Mouse (Mus musculus) G1E (cell line): ENCODE measurements around the gene Phlda3.

ENCODE experiments used
- CTCF ChIP-seq: IDR thresholded peaks from 2 replicates; pipeline ENCODE4 v1.5.1; 2012; ENCODE audit warnings: low read depth, low read length, inconsistent platforms, mixed read lengths
- GATA1 ChIP-seq: IDR thresholded peaks from 2 replicates; pipeline ENCODE4 v1.6.1; 2012; ENCODE audit warnings: borderline replicate concordance, low read length, inconsistent platforms, mixed read lengths
- GATA2 ChIP-seq: IDR thresholded peaks from 2 replicates; pipeline ENCODE4 v1.6.1; 2012; ENCODE audit warnings: low read depth, low read length, inconsistent platforms, borderline replicate concordance
- POLR2AphosphoS5 ChIP-seq: IDR thresholded peaks from 2 replicates; pipeline ENCODE4 v1.6.1; 2012; ENCODE audit warnings: low read depth, low read length, inconsistent platforms; ENCODE audit not compliant: insufficient replicate concordance
- TAL1 ChIP-seq: conservative IDR thresholded peaks from 2 replicates; pipeline ENCODE4 v1.6.1; 2012; ENCODE audit warnings: low read depth, low read length, inconsistent platforms, mixed read lengths

DNA sequence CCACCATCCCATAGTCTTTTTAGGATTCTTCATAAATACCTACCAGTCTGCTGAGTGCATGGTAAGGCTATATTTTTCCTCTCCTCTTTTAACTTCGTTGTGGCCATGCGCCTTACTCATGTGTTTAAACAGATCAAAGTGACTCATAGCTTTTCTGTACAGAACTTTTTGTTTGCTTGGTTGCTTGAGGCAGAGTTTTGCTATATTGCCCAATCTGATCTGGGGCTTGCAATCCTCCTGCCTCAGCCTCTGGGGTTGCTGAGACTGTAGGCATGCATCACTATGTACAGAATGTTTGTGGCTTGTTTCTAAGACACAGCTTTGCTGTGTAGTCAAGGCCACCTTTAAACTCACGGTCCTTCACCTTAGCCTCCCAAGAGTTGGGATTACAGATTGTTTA is 10.0 kb upstream of the Phlda3 start:
- no peak for TF ChIP-seq CTCF
- TF ChIP-seq GATA1 = no peak
- TF ChIP-seq POLR2AphosphoS5 = no peak
- TF ChIP-seq TAL1 = no peak
- no peak for TF ChIP-seq GATA2
